Mouse (Mus musculus): Measurements from ENCODE around the gene Mctp2. TPM values are rescaled to one million over a fixed set of nuclear protein-coding genes. Genes with fewer than 3 reads are reported as not detected.

Mctp2 gene
- 1.4 and 1.7 TPM in 2 replicates for polyA plus RNA-seq (2015; fragmentation: Nextera tagmentation; extraction: Ambion mirVana)

DNA sequence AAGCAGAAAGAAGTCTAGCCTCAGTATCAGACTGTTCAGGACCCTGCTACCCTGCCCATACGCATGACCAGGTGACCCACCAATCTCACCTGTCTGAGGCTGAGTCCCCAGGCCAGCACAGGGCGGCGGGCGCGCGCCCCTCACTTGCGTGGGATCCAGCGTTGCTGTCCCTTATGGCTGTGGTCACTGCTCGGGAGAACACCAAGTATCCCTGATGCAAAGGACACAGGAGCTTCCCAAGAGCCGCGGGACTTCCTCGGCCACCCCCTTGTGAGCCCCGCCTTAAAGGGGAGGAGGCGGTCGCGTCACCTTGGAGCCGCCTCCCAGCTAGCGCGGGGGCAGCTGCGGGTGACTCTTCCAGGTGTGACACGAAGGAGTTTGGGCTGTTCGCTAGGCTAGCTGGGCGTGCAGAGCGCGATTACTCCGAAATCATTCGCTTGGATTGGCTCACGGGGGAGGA, at the start of gene Mctp2:
TSS of gene Mctp2 (minus strand) at position 227 of the 460 bp plus-strand sequence.
- H3K36me3 ChIP-seq (ENCODE audit: control insufficient read depth, insufficient read depth, low read length), result no peaks in the 10 kb centered on the region
- H3K9me3 ChIP-seq (ENCODE audit: control insufficient read depth, low read length), result no peaks in the 10 kb centered on the region
- peak within 1 kb of the TSS; percentile 97 for H3K4me2 ChIP-seq (replicated peaks; ENCODE audit: low read depth)
- peak within 1 kb of the TSS; percentile 65 for H3K4me3 ChIP-seq (ENCODE audit: low read depth, low read length)
- peak within 1 kb of the TSS; percentile 87 for H3K27ac ChIP-seq (replicated peaks)
- no peaks in the 10 kb centered on the region for H3K27me3 ChIP-seq (ENCODE audit: control insufficient read depth, insufficient read depth, low read length)
- ATAC-seq (ENCODE audit: low FRiP score, low TSS enrichment), result peak; percentile 99
- H3K4me1 ChIP-seq (replicated peaks; ENCODE audit: control insufficient read depth, insufficient read depth), result 0 out of 2 replicates have a peak, but pooled peaks cover 3% of the 10 kb centered on the region
- peak within 1 kb of the TSS; percentile 66 for H3K9ac ChIP-seq (ENCODE audit: low read length)
- peak; percentile 94 for DNase-seq (ENCODE audit: low spot score)
- WGBS, result under 1% methylated on average over 28 of the region's 28 CpGs
- TF ChIP-seq CTCF (IDR thresholded peaks at IDR 0.05; ENCODE audit: low read depth), result no peak

DNA sequence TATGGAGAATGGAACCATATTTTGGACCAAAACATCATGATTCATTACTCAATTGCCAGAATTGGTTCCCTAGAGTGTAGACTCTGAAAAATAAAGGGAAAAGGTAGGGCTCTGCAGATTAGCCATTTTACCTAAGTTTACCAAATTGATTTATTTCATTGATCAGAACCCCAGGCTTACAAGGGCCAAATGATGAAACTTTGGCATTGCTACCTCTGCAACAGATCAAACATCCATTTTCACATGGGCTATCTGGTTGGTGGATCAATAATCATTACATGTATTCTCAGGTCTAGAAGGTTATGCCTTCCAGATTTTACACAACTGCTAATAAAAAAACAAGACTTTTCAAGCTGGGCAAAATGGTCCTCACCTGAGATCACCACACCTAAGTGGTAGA, 39.5 kb upstream of the Mctp2 start:
- H3K9ac ChIP-seq (ENCODE audit: low read length), result no peak overlapping the region
- H3K27ac ChIP-seq (replicated peaks), result no peak overlapping the region
- DNase-seq (ENCODE audit: low spot score), result no peak
- no peaks in the 10 kb centered on the region for H3K4me1 ChIP-seq (replicated peaks; ENCODE audit: control insufficient read depth, insufficient read depth)
- H3K4me3 ChIP-seq (ENCODE audit: low read depth, low read length), result no peak overlapping the region
- H3K27me3 ChIP-seq (ENCODE audit: control insufficient read depth, insufficient read depth, low read length), result no peaks in the 10 kb centered on the region
- TF ChIP-seq CTCF (IDR thresholded peaks at IDR 0.05; ENCODE audit: low read depth) (no peak), EP300 (optimal IDR thresholded peaks at IDR 0.05) (no peak)
- no peak overlapping the region for H3K4me2 ChIP-seq (replicated peaks; ENCODE audit: low read depth)
- no peaks in the 10 kb centered on the region for H3K9me3 ChIP-seq (ENCODE audit: control insufficient read depth, low read length)
- ATAC-seq (ENCODE audit: low FRiP score, low TSS enrichment), result no peak
- H3K36me3 ChIP-seq (ENCODE audit: control insufficient read depth, insufficient read depth, low read length), result no peaks in the 10 kb centered on the region

DNA sequence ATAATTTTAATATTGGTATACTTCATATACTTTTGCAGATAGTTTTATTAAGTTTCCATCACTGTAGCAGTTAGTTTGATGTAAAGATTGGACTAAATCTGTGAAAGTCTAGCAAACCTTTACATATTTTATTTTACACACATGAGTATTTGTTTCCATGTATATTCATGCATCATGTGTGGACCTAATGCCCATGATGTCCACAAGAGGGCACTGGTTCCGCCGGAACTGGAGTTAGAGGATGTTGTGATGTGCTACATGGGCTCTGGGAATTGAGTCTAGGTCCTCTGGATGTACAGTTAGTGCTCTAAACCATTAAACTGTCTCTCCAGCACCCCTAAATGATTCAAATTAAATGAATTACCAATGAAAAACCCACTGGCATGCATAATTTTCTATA, 37.3 kb upstream of the Mctp2 start:
- Histone ChIP-seq H3K4me1 (replicated peaks; ENCODE audit: control insufficient read depth, insufficient read depth) (no peaks in the 10 kb centered on the region), H3K9me3 (ENCODE audit: control insufficient read depth, low read length) (no peaks in the 10 kb centered on the region), H3K9ac (ENCODE audit: low read length) (no peak overlapping the region), H3K4me2 (replicated peaks; ENCODE audit: low read depth) (no peak overlapping the region), H3K27me3 (ENCODE audit: control insufficient read depth, insufficient read depth, low read length) (no peaks in the 10 kb centered on the region), H3K36me3 (ENCODE audit: control insufficient read depth, insufficient read depth, low read length) (no peaks in the 10 kb centered on the region), H3K4me3 (ENCODE audit: low read depth, low read length) (no peak overlapping the region), H3K27ac (replicated peaks) (no peak overlapping the region)
- WGBS, result 74% methylated on average over 2 of the region's 2 CpGs
- TF ChIP-seq CTCF (IDR thresholded peaks at IDR 0.05; ENCODE audit: low read depth) (peak; percentile 60), EP300 (optimal IDR thresholded peaks at IDR 0.05) (no peak)
- DNase-seq (ENCODE audit: low spot score) (no peak), ATAC-seq (ENCODE audit: low FRiP score, low TSS enrichment) (no peak)

DNA sequence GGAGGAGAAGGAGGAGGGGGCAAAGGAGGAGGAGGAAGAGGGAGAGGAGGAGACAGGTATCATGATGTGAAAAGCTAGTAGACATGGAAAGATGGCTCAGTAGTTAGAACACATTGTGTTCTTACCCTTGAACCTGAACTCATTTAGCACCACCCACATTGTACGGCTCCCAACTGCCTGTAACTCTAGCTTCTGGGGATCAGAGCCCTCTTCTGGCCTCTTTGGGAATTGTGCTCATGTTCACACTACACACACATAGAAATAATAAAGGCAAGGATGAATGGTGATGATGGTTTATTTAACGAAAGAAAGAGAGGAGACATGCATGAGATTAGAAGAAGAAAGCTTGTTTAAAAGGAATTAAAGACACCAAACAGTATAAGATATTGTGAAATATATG, 36.4 kb upstream of the Mctp2 start:
- H3K36me3 ChIP-seq (ENCODE audit: control insufficient read depth, insufficient read depth, low read length), result no peaks in the 10 kb centered on the region
- no peaks in the 10 kb centered on the region for H3K4me1 ChIP-seq (replicated peaks; ENCODE audit: control insufficient read depth, insufficient read depth)
- H3K4me2 ChIP-seq (replicated peaks; ENCODE audit: low read depth), result no peak overlapping the region
- ATAC-seq (ENCODE audit: low FRiP score, low TSS enrichment), result no peak
- no peak overlapping the region for H3K9ac ChIP-seq (ENCODE audit: low read length)
- no peak overlapping the region for H3K27ac ChIP-seq (replicated peaks)
- H3K4me3 ChIP-seq (ENCODE audit: low read depth, low read length), result no peak overlapping the region
- DNase-seq (ENCODE audit: low spot score), result no peak
- H3K27me3 ChIP-seq (ENCODE audit: control insufficient read depth, insufficient read depth, low read length), result no peaks in the 10 kb centered on the region
- WGBS, result 62% methylated on average over 2 of the region's 2 CpGs
- TF ChIP-seq CTCF (IDR thresholded peaks at IDR 0.05; ENCODE audit: low read depth) (peak; percentile 58), EP300 (optimal IDR thresholded peaks at IDR 0.05) (no peak)
- no peaks in the 10 kb centered on the region for H3K9me3 ChIP-seq (ENCODE audit: control insufficient read depth, low read length)

DNA sequence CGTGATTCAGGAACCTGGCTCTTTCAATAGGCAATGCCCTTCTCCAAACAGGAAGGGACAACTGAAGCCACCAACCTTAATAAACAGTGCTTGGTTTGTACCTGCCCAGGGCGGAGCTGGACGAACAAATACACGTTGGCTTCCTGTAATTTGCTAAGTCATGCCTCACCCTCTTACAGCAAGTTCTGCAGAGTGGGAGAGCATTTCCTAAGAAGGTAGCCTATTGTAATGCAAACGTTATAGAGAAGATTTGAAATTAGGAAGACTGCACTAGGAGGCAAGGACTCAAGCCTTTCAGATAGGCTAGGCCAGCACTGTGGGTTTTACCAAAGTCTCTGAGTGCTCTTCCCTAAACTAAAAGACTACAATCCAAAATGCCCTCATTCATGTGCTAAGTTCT, 19.6 kb upstream of the Mctp2 start:
- 47% methylated on average over 5 of the region's 5 CpGs for WGBS
- no peaks in the 10 kb centered on the region for H3K9me3 ChIP-seq (ENCODE audit: control insufficient read depth, low read length)
- H3K4me2 ChIP-seq (replicated peaks; ENCODE audit: low read depth), result no peak overlapping the region
- no peak overlapping the region for H3K9ac ChIP-seq (ENCODE audit: low read length)
- peak; percentile 50 for DNase-seq (ENCODE audit: low spot score)
- no peaks in the 10 kb centered on the region for H3K36me3 ChIP-seq (ENCODE audit: control insufficient read depth, insufficient read depth, low read length)
- no peak overlapping the region for H3K4me3 ChIP-seq (ENCODE audit: low read depth, low read length)
- H3K27me3 ChIP-seq (ENCODE audit: control insufficient read depth, insufficient read depth, low read length), result no peaks in the 10 kb centered on the region
- peak; percentile 93 for ATAC-seq (ENCODE audit: low FRiP score, low TSS enrichment)
- peak overlapping the region; percentile 50; the same call in 1 of the 2 replicates for H3K27ac ChIP-seq (replicated peaks)
- TF ChIP-seq CTCF (IDR thresholded peaks at IDR 0.05; ENCODE audit: low read depth), result no peak
- no peak for TF ChIP-seq EP300 (optimal IDR thresholded peaks at IDR 0.05)
- H3K4me1 ChIP-seq (replicated peaks; ENCODE audit: control insufficient read depth, insufficient read depth), result no peaks in the 10 kb centered on the region

DNA sequence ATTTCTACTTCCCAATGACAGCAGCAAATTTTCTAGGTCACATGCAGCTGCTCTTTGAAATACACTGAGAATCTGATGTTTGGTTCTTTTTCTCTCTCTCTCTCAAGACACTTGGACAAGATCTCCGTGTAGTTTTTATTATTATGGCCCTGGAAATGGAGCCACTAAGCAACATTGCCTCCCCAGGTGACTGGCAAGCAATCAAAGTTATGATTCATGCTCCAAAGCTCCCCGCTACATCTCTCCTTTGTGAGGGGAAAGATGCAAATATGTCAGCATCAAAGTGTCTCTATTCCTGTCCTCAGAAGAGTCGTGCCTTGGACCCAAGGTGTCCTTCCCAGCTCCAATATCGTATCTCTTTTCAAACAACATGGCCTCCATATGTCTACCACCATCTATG, 14.5 kb upstream of the Mctp2 start:
- no peak overlapping the region for H3K4me2 ChIP-seq (replicated peaks; ENCODE audit: low read depth)
- H3K4me1 ChIP-seq (replicated peaks; ENCODE audit: control insufficient read depth, insufficient read depth), result no peaks in the 10 kb centered on the region
- DNase-seq (ENCODE audit: low spot score) (no peak), ATAC-seq (ENCODE audit: low FRiP score, low TSS enrichment) (no peak)
- H3K36me3 ChIP-seq (ENCODE audit: control insufficient read depth, insufficient read depth, low read length), result no peaks in the 10 kb centered on the region
- H3K27ac ChIP-seq (replicated peaks), result no peak overlapping the region
- no peak overlapping the region for H3K9ac ChIP-seq (ENCODE audit: low read length)
- H3K27me3 ChIP-seq (ENCODE audit: control insufficient read depth, insufficient read depth, low read length), result no peaks in the 10 kb centered on the region
- WGBS, result 63% methylated on average over 4 of the region's 4 CpGs
- TF ChIP-seq EP300 (optimal IDR thresholded peaks at IDR 0.05), result no peak
- no peak for TF ChIP-seq CTCF (IDR thresholded peaks at IDR 0.05; ENCODE audit: low read depth)
- no peaks in the 10 kb centered on the region for H3K9me3 ChIP-seq (ENCODE audit: control insufficient read depth, low read length)
- no peak overlapping the region for H3K4me3 ChIP-seq (ENCODE audit: low read depth, low read length)
